Mouse (Mus musculus): ENCODE results near the gene Ociad1.

Gene Ociad1

GRCm38 (mm10) chr5:73339779-73340722 lies 47.5 kb downstream of the Ociad1 start:
- no peak for DNase-seq (ENCODE audit: low spot score)

- no peak for DNase-seq (ENCODE audit: low spot score)
These were observed 48.2 kb downstream of the Ociad1 start, which contains the start of gene Ociad2 for GRCm38 (mm10) chr5:73340723-73341235. Ociad2 (minus strand) TSS chr5:73341028.

- no peak for DNase-seq (ENCODE audit: low spot score)
These were observed 50.2 kb downstream of the Ociad1 start for GRCm38 (mm10) chr5:73342701-73343355.

- DNase-seq (ENCODE audit: low spot score) = no peak
These were observed 51.7 kb downstream of the Ociad1 start for GRCm38 (mm10) chr5:73344310-73344709.

GRCm38 (mm10) chr5:73345254-73345653 lies 52.7 kb downstream of the Ociad1 start:
- no peak for DNase-seq (ENCODE audit: low spot score)

- DNase-seq (ENCODE audit: low spot score) = no peak
These were observed 56.9 kb downstream of the Ociad1 start for GRCm38 (mm10) chr5:73349514-73349913.

- DNase-seq (ENCODE audit: low spot score) = no peak
These were observed 59.2 kb downstream of the Ociad1 start for GRCm38 (mm10) chr5:73351796-73352195.

GRCm38 (mm10) chr5:73353519-73353918 lies 60.9 kb downstream of the Ociad1 start:
- DNase-seq (ENCODE audit: low spot score) = no peak

- no peak for DNase-seq (ENCODE audit: low spot score)
These were observed 61.4 kb downstream of the Ociad1 start for GRCm38 (mm10) chr5:73353978-73354377.

- no peak for DNase-seq (ENCODE audit: low spot score)
These were observed 62.8 kb downstream of the Ociad1 start for GRCm38 (mm10) chr5:73355393-73355792.

- DNase-seq (ENCODE audit: low spot score) = no peak
These were observed 66.7 kb downstream of the Ociad1 start for GRCm38 (mm10) chr5:73359134-73359751.

GRCm38 (mm10) chr5:73359752-73360141 lies 67.2 kb downstream of the Ociad1 start:
- no peak for DNase-seq (ENCODE audit: low spot score)

GRCm38 (mm10) chr5:73360240-73360639 lies 67.7 kb downstream of the Ociad1 start:
- DNase-seq (ENCODE audit: low spot score) = no peak

- DNase-seq (ENCODE audit: low spot score) = no peak
These were observed 69.8 kb downstream of the Ociad1 start for GRCm38 (mm10) chr5:73362338-73362737.

GRCm38 (mm10) chr5:73362791-73363190 lies 70.2 kb downstream of the Ociad1 start:
- no peak for DNase-seq (ENCODE audit: low spot score)
